ENCODE assay signal across 16 mouse cellular contexts in the genomic region with DNA sequence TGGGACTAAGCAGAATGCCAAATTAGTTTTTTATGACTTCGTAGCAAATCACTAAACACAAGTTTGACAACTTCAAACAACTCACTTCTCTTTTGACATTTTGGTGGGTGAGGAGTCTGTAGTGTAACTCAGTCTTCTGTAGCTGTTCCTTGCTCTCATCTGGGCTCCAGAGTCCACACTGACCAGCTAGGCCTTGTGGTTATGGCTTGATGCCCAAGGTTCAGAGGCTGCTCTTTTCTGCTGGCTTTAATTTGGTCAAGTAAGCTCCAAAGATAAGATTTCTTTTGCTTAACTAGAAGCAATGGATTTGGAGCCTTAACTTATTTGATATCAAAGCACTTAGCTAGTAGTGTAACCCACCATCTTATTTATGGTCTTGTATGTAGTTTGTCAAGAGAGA. TPM values are rescaled to one million over a fixed set of nuclear protein-coding genes. Genes with fewer than 3 reads are reported as not detected.
DNase-seq lines count a peak whose midpoint lies in the region; ATAC-seq lines count a peak whose summit lies in the region.
"Had no signal": no experiment of that assay in that cellular context is flagged by ENCODE, and none has a peak within 500 bp of the region (broad histone marks: within the 10 kb centered on the region; RNA-seq: fewer than 3 reads in every experiment).

No protein-coding gene starts in this region.

- no peak overlapping the region for H3K4me2 ChIP-seq in kidney, embryonic 16.5 days (replicated peaks; ENCODE audit: low read depth, low read length)
- H3K4me2 ChIP-seq in midbrain, embryonic 13.5 days (replicated peaks), result no peak overlapping the region
- H3K4me2 ChIP-seq in hindbrain, embryonic 12.5 days (replicated peaks), result no peak overlapping the region
- H3K4me2 ChIP-seq: embryonic facial prominence, embryonic 13.5 days; hindbrain, embryonic 13.5 days; intestine, embryonic 15.5 days; liver, embryonic 12.5 days had no signal

- 94% methylated on average over 1 of the region's 1 CpGs for WGBS in kidney, embryonic 16.5 days
- WGBS in midbrain, embryonic 13.5 days, result 89% methylated on average over 1 of the region's 1 CpGs
- 94% methylated on average over 1 of the region's 1 CpGs for WGBS in hindbrain, embryonic 12.5 days

- peaks cover 6% of the 10 kb centered on the region; the same call in 1 of the 2 replicates for H3K36me3 ChIP-seq in kidney, embryonic 16.5 days (ENCODE audit: insufficient read depth, low read length)
- H3K36me3 ChIP-seq in midbrain, embryonic 13.5 days, result peaks cover 7% of the 10 kb centered on the region
- H3K36me3 ChIP-seq in hindbrain, embryonic 12.5 days, result peaks cover 5% of the 10 kb centered on the region; the same call in 1 of the 2 replicates

- H3K9me3 ChIP-seq in kidney, embryonic 16.5 days (ENCODE audit: low read length), result no peaks in the 10 kb centered on the region
- no peaks in the 10 kb centered on the region for H3K9me3 ChIP-seq in midbrain, embryonic 13.5 days
- H3K9me3 ChIP-seq in hindbrain, embryonic 12.5 days (replicated peaks), result no peaks in the 10 kb centered on the region
- H3K9me3 ChIP-seq: embryonic facial prominence, embryonic 13.5 days; hindbrain, embryonic 13.5 days; intestine, embryonic 15.5 days; liver, embryonic 12.5 days; midbrain, embryonic 10.5 days had no signal

- H3K27me3 ChIP-seq in kidney, embryonic 16.5 days (ENCODE audit: insufficient read depth, low read length), result no peaks in the 10 kb centered on the region
- no peaks in the 10 kb centered on the region for H3K27me3 ChIP-seq in midbrain, embryonic 13.5 days
- H3K27me3 ChIP-seq in hindbrain, embryonic 12.5 days, result no peaks in the 10 kb centered on the region
- H3K27me3 ChIP-seq: embryonic facial prominence, embryonic 13.5 days; hindbrain, embryonic 13.5 days; intestine, embryonic 15.5 days; liver, embryonic 12.5 days had no signal

- peak; percentile 72 for DNase-seq in kidney, adult 11 months
- peak; percentile 19 for DNase-seq in ovary, postnatal 36 days (ENCODE audit: low spot score)
- DNase-seq in ovary, postnatal 10 days (ENCODE audit: low spot score), result no peak
- peak; percentile 72 to 74 for DNase-seq in kidney, adult 8-10 months
- DNase-seq in gastrocnemius, postnatal 4 days (ENCODE audit: low spot score in 2 of 2), result no peak
- DNase-seq: gastrocnemius, postnatal 36 days; right cerebral cortex, postnatal 14 days had no signal

- no peak overlapping the region for H3K27ac ChIP-seq in kidney, embryonic 16.5 days (ENCODE audit: low read length)
- no peak overlapping the region for H3K27ac ChIP-seq in midbrain, embryonic 13.5 days
- H3K27ac ChIP-seq in hindbrain, embryonic 12.5 days, result no peak overlapping the region
- H3K27ac ChIP-seq: embryonic facial prominence, embryonic 13.5 days; hindbrain, embryonic 13.5 days; intestine, embryonic 15.5 days; midbrain, embryonic 10.5 days had no signal

- H3K9ac ChIP-seq in kidney, embryonic 16.5 days (replicated peaks; ENCODE audit: low read length), result no peak overlapping the region
- no peak overlapping the region for H3K9ac ChIP-seq in midbrain, embryonic 13.5 days (replicated peaks)
- no peak overlapping the region for H3K9ac ChIP-seq in hindbrain, embryonic 12.5 days
- H3K9ac ChIP-seq: embryonic facial prominence, embryonic 13.5 days; hindbrain, embryonic 13.5 days; intestine, embryonic 15.5 days; liver, embryonic 12.5 days had no signal

- ATAC-seq in kidney, embryonic 16.5 days (ENCODE audit: low FRiP score, low TSS enrichment), result no peak
- no peak for ATAC-seq in midbrain, embryonic 13.5 days
- ATAC-seq in hindbrain, embryonic 12.5 days (ENCODE audit: low FRiP score), result no peak
- ATAC-seq: intestine, embryonic 15.5 days; liver, embryonic 12.5 days had no signal

- H3K4me3 ChIP-seq in kidney, embryonic 16.5 days (ENCODE audit: low read length), result no peak overlapping the region
- no peak overlapping the region for H3K4me3 ChIP-seq in midbrain, embryonic 13.5 days (replicated peaks)
- no peak overlapping the region for H3K4me3 ChIP-seq in hindbrain, embryonic 12.5 days
- H3K4me3 ChIP-seq: embryonic facial prominence, embryonic 13.5 days; hindbrain, embryonic 13.5 days; intestine, embryonic 15.5 days; liver, embryonic 12.5 days; midbrain, embryonic 10.5 days; myocyte had no signal

- no peaks in the 10 kb centered on the region for H3K4me1 ChIP-seq in kidney, embryonic 16.5 days (ENCODE audit: insufficient read depth, low read length)
- no peaks in the 10 kb centered on the region for H3K4me1 ChIP-seq in midbrain, embryonic 13.5 days (replicated peaks)
- H3K4me1 ChIP-seq in hindbrain, embryonic 12.5 days, result no peaks in the 10 kb centered on the region
- H3K4me1 ChIP-seq: embryonic facial prominence, embryonic 13.5 days; hindbrain, embryonic 13.5 days; intestine, embryonic 15.5 days; midbrain, embryonic 10.5 days had no signal

RNA-seq across cellular contexts. Expression of a gene that starts 14.9 kb away (rescaled TPM):
- polyA plus RNA-seq in kidney, embryonic 16.5 days (2015; fragmentation: Nextera tagmentation; extraction: Ambion mirVana), result 19.2 and 26.9 TPM in 2 replicates
- 10 to 100 TPM; 36.4 to 37.7 TPM for total RNA-seq in gastrocnemius, postnatal 4 days (2021)
- polyA plus RNA-seq in midbrain, embryonic 13.5 days (2015; fragmentation: Nextera tagmentation; extraction: Ambion mirVana), result 47.4 and 50.4 TPM in 2 replicates
- 36.8 and 42.0 TPM in 2 replicates for polyA plus RNA-seq in hindbrain, embryonic 12.5 days (2016; fragmentation: Nextera tagmentation; extraction: Ambion mirVana)

RNA-seq across cellular contexts. Expression of a gene that starts 45.1 kb away (rescaled TPM):
- polyA plus RNA-seq in kidney, embryonic 16.5 days (2015; fragmentation: Nextera tagmentation; extraction: Ambion mirVana), result 4.4 and 5.9 TPM in 2 replicates
- total RNA-seq in gastrocnemius, postnatal 4 days (2021), result 1 to 10 TPM; 4.1 to 4.2 TPM
- polyA plus RNA-seq in midbrain, embryonic 13.5 days (2015; fragmentation: Nextera tagmentation; extraction: Ambion mirVana), result 20.0 and 21.8 TPM in 2 replicates
- 16.4 and 19.2 TPM in 2 replicates for polyA plus RNA-seq in hindbrain, embryonic 12.5 days (2016; fragmentation: Nextera tagmentation; extraction: Ambion mirVana)

Comparison
In these comparisons a context has a peak if more than half of its experiments do, and no peak if none do; other contexts are left out.
1. DNase-seq: peak in kidney, adult 11 months (single experiment), ovary, postnatal 36 days (single experiment) and kidney, adult 8-10 months (2 of 2); none in ovary, postnatal 10 days (single experiment) and gastrocnemius, postnatal 4 days (0 of 2).